Mouse (Mus musculus) left cerebral cortex, postnatal 4 days (tissue): Measurements from ENCODE around the gene Olfml3. TPM values are rescaled to one million over a fixed set of nuclear protein-coding genes. Genes with fewer than 3 reads are reported as not detected.
A peak's percentile ranks its signal among the peaks of the same experiment; 100 is the strongest.

Experiments
- DNase-seq: peaks from one replicate; pipeline ENCODE4 v3.0.0-alpha.2; 2022
- intact Hi-C: fragments of 180-260 bp; cut with DNase I; formaldehyde crosslinking; loops from one replicate; pipeline ENCODE4 v1.15.1; 2025
- total RNA-seq, 2 experiments: library from RNA; stranded (reverse); gene quantifications; 2 replicates each; pipeline ENCODE4 v1.2.3; 2021

Olfml3 gene
- total RNA-seq, 2 experiments from 2014 or later = 4.7 to 5.0 TPM

- intact Hi-C loops = no loop called here
Observed at GRCm38 (mm10) chr3:103714236-103714875, 23.4 kb downstream of the Olfml3 start.

GRCm38 (mm10) chr3:103712196-103712595 lies 25.6 kb downstream of the Olfml3 start:
- no peak for DNase-seq
- intact Hi-C loops = no loop called here

More at GRCm38 (mm10) chr3:103714236-103714875, 23.4 kb downstream of the Olfml3 start:
- peak; percentile 67 for DNase-seq

DNA sequence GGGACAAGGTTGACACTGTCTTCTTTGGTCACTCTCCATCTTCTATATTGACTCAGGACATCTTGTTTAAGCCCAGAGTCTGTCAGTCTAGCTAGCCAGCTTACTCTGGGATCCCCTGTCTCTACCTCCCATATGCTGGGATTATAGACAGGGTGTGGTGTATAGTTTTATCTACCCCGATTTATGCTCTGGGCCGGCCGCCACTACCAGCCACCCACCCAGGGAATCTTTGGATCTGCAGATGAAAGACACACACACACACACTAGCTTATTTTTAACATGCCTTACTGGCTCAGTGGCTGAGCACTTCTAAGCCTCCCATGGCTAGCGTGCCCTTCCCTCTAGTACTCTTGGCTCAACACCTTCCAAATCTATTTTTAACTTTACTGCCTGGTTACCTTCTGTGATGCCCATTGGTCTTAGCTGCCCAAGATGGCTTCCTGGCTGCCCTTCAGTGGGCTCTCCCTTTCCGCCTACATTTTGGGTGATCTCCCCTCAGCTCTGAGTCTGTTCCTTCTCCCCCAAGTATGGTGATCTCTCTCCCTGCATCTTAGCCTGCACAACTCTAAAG lies 28.2 kb downstream of the Olfml3 start:
- no peak for DNase-seq
- intact Hi-C loops = no loop called here

- intact Hi-C loops = no loop called here
- no peak for DNase-seq
Observed at GRCm38 (mm10) chr3:103705426-103705825, 32.4 kb downstream of the Olfml3 start.

DNA sequence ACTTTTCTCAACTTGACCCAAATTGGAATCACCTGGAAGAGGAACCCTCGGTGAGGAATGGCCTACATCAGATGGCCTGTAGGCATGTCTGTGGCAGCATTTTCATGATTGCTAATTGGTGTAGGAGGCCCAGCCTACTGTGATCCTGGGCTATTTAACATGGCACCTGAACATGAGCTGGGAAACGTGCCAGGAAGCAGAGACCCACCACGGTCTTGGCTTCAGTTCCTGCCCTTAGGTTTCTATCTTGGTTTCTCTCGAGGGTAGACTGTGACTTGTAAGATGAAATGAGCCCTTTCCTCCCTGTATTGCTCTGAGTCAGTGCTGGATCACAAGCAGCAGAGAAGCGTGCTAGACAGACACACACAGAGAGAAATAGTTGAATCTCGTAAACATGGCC lies 33.1 kb downstream of the Olfml3 start:
- peak; percentile 49 for DNase-seq
- intact Hi-C loops = no loop called here

- DNase-seq = no peak
- intact Hi-C loops = no loop called here
Observed at GRCm38 (mm10) chr3:103696388-103696925, 41.3 kb downstream of the Olfml3 start.

DNA sequence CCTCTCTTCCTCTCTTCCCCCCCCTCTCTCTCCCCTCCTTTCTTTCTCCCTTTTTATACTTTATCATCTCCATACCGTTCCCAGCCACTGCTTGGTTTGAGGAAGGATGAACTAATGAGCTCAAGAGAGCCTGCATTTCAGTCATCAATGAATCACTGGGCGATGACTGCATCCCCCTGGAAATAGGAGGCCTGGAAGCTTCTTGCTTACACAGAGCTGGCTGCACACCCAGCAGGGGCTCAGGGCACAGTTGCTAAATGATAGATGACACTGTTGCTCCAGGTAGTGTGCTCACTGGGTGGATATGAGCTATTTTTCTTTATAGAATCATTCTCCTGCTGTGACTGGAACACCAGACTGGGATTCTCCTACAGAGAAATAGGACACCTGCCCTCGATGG lies 42.2 kb downstream of the Olfml3 start:
- intact Hi-C loops = no loop called here
- DNase-seq = no peak

DNA sequence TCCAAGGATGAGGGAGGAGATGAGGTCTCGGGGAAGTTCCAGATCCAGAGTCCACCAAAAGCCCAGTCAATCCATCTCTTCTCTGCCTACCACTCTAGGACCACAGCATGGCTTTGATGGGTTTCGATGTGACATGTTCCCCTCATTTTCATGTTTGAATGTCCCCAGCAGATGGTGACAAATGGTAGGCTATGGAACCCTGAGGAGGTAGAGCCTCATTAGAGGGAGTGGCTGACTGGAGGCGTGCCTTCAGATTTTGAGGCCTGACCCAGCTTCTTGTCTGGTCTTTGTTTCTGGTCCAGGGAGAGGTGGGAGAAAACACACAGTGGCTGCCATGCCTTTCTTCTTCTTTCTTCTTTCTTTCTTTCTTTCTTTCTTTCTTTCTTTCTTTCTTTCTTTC lies 47.3 kb downstream of the Olfml3 start:
- DNase-seq = no peak
- intact Hi-C loops = no loop called here

DNA sequence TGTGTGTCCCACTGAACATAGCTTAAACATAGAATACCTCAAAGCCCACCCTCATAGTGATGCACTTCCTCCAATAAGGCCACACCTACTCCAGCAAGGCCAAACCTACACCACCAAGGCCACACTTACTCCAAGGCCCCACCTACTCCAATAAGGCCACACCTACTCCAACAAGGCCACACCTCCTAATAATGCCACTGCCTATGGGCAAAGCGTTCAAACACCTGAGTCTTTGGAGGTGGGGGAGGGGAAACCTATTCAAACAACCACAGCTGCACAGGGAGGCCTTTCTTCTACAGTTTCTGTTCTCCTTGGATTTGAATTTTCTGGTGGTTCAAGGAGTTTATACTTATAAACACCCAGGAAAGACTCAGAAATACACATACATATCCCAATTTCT lies 48.8 kb downstream of the Olfml3 start:
- intact Hi-C loops = no loop called here

DNA sequence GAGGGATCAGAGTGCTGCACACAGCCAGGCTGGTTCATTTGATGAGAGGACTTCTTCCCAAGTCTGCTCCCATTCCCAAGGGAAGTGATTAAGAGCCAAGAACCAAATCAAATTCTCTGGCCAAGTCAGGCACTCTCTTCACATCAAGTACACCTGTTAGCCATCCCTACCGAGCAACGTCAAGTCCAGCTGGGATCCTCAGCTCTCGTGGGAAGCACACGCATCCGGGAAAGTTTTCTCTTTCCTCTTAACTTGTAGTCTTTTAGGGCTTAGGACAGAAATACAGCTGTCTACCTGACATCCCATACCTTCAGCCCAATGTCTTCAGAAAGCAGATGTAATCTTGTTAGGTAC lies 53.9 kb downstream of the Olfml3 start:
- intact Hi-C loops = no loop called here

More for the DNA sequence above, 48.8 kb downstream of the Olfml3 start:
- no peak for DNase-seq

GRCm38 (mm10) chr3:103683234-103683965 lies 54.4 kb downstream of the Olfml3 start:
- peak; percentile 7 for DNase-seq
- intact Hi-C loops = no loop called here

More for the DNA sequence above, 53.9 kb downstream of the Olfml3 start:
- DNase-seq = no peak

GRCm38 (mm10) chr3:103682473-103682872 lies 55.3 kb downstream of the Olfml3 start:
- intact Hi-C loops = no loop called here
- DNase-seq = no peak

- intact Hi-C loops = no loop called here
- DNase-seq = no peak
Observed at GRCm38 (mm10) chr3:103678811-103679210, 59.0 kb downstream of the Olfml3 start.

- DNase-seq = no peak
- intact Hi-C loops = no loop called here
Observed at GRCm38 (mm10) chr3:103672716-103673115, 65.1 kb downstream of the Olfml3 start.

Other genes with a start within 250 kb of the Olfml3 start
- gene Syt6, start 162.8 kb downstream of the Olfml3 start, total RNA-seq = 10 to 100 TPM; 25.8 to 26.9 TPM
- gene Atg4a-ps, start 91.9 kb downstream of the Olfml3 start, total RNA-seq = 1 to 10 TPM in 1 of 2 experiments, under 1 TPM in 1; 0.18 to 1.2 TPM
- not detected for gene Gm10964, start 1.4 kb upstream of the Olfml3 start, total RNA-seq
- gene Hipk1, start 53.6 kb upstream of the Olfml3 start, total RNA-seq = 10 to 100 TPM; 66.7 to 69.9 TPM
- 10 to 100 TPM; 10.3 to 10.7 TPM for gene Dclre1b, start 71.4 kb upstream of the Olfml3 start, total RNA-seq
- 10 to 100 TPM; 14.0 to 16.7 TPM for gene Ap4b1, start 71.5 kb upstream of the Olfml3 start, total RNA-seq
- not detected for gene Gm43064, start 71.6 kb upstream of the Olfml3 start, total RNA-seq
- gene Bcl2l15, start 94.6 kb upstream of the Olfml3 start, total RNA-seq = under 1 TPM in 1 of 2 experiments, not detected in 1; 0.76 TPM
- gene Ptpn22, start 121.8 kb upstream of the Olfml3 start, total RNA-seq = under 1 TPM; 0.32 to 0.64 TPM
- 10 to 100 TPM; 27.0 to 29.2 TPM for gene Rsbn1, start 176.1 kb upstream of the Olfml3 start, total RNA-seq
- 10 to 100 TPM; 30.6 to 35.2 TPM for gene Phtf1, start 230.1 kb upstream of the Olfml3 start, total RNA-seq